Mouse (Mus musculus) frontal cortex, postnatal 25 days (tissue): ENCODE data around the gene St8sia1.

Experiments used
- DNase-seq, 2 experiments: peaks; one replicate each; pipeline ENCODE4 v3.0.0; 2022; ENCODE audit warnings: low spot score in 2 of 2

The St8sia1 gene

GRCm38 (mm10) chr6:142944470-142944869 is 19.8 kb downstream of the St8sia1 start:
- no peak for DNase-seq

DNA sequence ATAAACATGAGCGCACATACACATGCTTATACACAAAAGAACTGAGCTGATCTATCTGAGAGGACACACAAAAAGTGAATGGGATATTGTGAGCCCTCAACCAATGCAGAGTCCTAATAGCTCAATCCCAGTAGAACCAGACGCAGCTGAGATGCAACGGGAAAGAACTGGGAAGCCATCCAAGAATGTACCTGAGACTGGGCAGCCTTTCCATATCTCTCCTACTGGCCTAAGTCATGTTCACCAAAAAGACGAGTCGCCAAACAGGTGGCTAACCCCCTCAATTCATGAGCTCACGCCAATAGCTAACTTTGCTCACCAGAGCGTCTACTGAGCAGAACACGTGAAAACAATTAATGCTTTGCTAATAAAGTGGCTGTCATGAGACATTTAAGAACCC is 20.8 kb downstream of the St8sia1 start:
- no peak for DNase-seq

DNA sequence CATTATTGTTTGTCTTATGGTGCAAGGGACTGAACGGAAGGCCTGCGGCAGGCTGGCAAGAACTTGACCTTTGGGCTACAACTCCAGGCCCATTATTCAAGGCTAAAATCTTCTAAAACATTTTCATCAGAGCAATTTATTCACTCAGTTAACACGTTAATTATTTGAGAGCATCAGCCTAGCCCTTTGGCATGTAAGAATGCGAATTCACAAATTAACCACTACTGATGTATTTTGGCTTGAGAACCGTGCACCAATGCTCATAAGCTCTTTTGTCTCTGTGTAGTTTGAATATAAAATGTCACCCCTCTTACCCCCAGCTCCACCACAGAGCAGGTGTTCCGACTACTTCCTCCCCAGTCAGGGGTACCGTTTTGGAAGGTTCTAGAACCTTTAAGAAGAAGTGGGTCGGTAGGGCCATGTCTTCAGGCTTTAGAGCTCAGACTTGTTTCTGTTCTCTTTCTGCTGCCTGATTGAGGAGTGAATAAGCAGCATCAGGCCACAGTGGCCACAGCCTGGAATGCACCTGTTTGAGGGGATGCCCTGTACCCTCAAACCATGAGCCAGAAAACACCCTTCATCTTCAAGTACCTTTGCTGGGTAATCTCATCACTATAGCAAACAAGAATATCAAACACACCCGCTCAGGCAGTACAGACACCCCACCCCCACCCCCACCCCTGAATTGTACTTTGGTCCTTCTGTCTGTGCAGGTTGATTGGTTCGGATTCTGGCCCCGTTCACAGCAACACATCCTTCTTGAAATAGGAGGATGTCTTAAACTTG is 22.5 kb downstream of the St8sia1 start:
- no peak for DNase-seq

DNA sequence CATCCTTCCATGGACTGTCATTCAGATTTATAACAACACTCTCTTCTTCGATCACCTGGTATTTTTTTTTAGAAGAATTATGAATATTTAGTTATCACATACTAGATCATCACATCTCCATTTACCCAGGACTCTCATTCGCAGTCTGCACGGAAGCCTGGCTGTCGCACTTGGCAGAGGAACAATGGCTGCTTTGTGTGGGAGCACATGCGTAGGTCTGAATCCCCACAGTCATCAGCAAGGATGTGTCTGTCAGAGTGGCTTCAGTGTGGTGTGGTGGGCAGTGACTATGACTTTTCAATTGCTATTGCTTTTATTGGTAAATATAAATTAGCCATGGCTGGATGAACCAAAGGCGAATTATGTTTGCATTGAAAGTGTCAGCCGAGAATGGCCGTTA is 23.2 kb downstream of the St8sia1 start:
- DNase-seq: no peak

GRCm38 (mm10) chr6:142938549-142939345 is 25.5 kb downstream of the St8sia1 start:
- DNase-seq: no peak

GRCm38 (mm10) chr6:142938074-142938473 is 26.2 kb downstream of the St8sia1 start:
- no peak for DNase-seq

DNA sequence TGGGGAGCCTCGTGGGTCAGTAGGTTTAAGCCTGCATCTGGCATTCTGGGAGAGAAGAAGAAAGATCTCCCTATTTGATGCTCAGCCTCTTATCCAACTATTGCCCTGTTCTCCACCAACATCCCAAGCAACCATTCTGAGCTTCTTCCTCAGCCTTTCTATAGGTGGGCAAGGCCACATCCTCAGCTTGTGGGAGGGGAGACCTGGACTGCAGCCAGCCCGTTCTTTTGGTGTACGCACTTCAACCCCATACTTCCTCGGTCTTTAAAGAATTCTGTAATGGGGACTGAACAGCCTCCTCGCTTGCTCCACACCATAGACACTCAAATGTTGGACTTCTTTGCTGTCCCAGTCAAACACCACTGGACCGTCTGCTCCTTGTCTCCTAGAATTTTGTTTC is 31.7 kb downstream of the St8sia1 start:
- no peak for DNase-seq

GRCm38 (mm10) chr6:142932144-142932543 is 32.1 kb downstream of the St8sia1 start:
- no peak for DNase-seq

GRCm38 (mm10) chr6:142928551-142929309 is 35.5 kb downstream of the St8sia1 start:
- DNase-seq: no peak

DNA sequence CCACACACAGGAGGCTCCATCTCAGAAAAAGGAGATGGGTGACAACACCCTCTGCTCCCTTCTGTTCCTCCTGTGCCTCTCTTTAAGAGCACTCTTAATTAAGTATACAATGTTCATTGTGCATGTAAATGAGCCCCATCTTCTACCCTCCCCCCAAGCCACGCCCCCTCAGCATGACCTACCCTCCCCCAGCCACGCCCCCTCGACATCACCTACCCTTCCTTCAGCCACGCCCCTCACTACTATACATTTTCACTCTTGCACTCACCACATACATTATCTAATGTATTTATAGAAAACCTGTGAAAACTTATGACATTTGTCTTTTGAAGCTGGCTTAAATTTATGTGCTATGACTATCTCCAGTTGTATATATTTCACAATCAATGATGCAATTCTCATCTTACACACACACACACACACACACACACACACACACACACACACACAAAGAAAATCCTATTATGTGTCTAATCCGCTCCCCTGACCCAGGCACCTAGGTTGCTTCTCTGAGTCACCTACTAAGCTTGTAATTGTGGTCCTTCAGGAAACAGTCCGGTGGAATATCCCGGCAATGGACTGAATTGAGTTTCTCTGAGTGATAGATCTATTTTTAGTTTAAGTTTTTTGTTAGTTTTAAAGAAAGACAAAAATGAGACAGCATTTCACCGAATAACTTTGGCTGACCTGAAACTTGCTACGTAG is 37.2 kb downstream of the St8sia1 start:
- no peak for DNase-seq

DNA sequence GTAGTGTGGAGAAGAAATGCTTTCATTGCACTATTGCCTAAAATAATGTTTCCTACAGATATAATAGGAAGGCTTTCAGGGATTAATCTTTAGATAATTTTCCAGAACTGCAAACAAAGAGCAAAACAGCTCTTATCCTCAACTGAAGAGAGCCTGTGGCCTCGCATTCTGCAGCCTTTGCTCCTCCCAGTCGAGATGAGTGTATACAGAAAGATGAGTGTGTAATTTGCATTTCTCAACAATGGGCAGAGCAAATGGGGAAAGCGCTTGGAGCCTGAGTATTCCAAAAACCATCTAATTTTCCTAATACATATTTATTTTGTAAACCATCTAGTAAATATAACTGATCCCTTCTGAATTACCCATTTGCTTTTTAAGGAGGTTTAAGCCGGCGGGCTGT is 38.3 kb downstream of the St8sia1 start:
- no peak for DNase-seq

DNA sequence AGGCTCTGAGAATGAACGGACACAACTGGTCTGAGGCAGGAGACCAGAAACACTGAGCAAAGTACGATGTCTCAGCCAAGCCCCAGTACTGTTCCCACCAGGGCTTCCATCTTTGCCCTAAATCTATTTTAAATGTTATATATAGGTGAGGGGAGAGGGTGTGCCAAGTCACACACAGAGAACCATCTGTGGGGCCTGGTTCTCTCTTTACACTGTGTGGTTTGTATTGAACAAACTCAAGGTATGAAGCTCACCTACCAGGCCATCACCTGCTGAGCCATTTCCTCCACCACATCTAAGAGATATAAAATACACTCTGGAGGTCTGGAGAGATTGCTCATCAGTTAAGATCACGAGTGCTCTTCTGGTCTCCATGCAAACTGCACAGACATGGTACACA is 38.9 kb downstream of the St8sia1 start:
- no peak for DNase-seq

DNA sequence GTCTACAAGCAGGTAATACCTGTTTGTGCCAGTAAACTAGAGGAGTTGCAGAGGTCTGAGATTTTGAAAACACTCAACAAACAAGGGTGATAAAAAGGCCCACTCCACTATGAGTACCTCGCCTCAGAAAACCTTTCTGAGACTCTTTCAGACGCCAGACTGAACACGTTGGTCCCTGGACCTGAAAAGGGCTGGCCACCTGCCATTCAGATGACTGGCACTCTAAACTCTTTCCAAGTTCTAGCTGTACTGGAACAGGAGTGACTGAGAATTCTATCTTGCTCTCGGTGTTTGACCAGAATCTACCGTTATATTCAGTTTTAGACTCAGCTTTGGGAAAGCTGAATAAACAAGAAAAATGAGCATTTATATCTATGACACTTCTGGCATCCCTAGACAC is 43.4 kb downstream of the St8sia1 start:
- no peak for DNase-seq

- DNase-seq: no peak
Measured at GRCm38 (mm10) chr6:142918691-142919090, 45.6 kb downstream of the St8sia1 start.

DNA sequence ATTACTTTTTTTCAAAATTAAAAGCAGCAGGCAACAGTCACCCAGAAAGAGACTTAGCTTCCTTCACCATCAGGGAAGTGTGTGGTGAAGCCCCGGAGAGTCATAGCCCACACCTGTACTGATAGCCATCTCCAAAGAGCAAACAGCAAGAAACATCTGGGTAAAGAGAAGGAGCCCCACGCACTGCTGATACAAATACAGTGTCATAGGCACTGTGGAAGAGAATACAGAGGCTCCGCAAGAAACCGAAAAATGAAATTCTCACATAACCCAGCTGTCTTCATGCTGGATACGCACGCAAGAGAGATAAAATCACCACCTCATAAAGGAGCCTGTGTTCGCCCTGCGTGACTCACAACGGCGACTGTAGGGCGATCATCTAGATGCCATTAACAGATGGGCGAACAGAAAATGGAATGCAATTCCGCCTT is 46.8 kb downstream of the St8sia1 start:
- DNase-seq: no peak

DNA sequence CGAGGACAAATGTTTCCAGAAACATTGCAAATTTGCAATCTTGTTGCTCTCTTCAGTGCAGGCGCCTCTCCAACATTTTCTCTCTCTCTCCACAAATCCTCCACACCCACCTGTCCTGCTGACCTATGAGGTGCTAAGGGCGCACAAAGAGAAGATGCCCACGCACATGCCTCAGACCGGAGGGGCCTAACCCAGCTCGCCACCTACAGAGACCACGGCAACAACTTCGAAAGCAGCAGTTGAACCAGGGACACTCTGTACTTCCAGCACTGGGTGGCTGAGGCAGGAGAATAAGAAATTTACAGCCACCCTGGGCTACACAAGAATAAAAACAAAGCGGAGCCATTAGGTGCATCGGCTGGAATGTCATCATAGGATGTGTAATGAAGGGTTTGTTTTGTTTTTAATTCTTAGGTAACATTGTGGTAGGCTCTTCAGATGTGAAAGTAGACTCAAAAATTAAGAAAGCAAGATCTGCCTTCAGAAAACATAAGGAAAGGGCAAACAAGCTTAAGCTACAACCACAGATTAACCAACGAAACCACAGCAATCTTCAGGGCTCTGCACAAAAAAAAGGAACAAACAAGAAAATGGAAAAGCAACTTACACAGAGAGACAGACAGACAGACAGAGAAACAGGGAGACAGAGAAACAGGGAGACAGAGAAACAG is 47.8 kb downstream of the St8sia1 start:
- DNase-seq: no peak

- DNase-seq: no peak
Measured at GRCm38 (mm10) chr6:142915464-142915863, 48.8 kb downstream of the St8sia1 start.

DNA sequence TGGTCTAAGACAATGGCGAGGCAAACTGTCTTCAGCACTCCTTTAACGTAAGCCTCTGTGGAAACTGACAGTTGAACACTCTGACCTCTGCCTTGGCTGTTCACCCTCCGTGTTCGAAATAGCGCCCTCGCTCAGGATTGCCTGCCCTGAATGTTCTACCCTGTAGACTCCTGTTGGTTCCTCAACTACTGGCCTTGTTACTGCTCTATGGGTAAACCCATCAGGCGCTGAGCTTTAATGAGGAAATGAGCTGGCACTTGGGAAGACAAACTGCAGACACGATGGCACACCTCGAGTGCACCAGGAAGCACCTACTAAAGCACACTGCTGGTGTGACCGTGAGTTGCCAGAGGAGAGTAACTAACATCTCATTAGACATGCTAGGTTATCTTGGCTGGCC is 49.6 kb downstream of the St8sia1 start:
- no peak for DNase-seq

- no peak for DNase-seq
Measured at GRCm38 (mm10) chr6:142911263-142911662, 53.0 kb downstream of the St8sia1 start.

GRCm38 (mm10) chr6:142910721-142911120 is 53.5 kb downstream of the St8sia1 start:
- DNase-seq: no peak

GRCm38 (mm10) chr6:142909771-142910105 is 54.5 kb downstream of the St8sia1 start:
- no peak for DNase-seq
